Mouse (Mus musculus): ENCODE data around the gene Ankle1.

Gene Ankle1

DNA sequence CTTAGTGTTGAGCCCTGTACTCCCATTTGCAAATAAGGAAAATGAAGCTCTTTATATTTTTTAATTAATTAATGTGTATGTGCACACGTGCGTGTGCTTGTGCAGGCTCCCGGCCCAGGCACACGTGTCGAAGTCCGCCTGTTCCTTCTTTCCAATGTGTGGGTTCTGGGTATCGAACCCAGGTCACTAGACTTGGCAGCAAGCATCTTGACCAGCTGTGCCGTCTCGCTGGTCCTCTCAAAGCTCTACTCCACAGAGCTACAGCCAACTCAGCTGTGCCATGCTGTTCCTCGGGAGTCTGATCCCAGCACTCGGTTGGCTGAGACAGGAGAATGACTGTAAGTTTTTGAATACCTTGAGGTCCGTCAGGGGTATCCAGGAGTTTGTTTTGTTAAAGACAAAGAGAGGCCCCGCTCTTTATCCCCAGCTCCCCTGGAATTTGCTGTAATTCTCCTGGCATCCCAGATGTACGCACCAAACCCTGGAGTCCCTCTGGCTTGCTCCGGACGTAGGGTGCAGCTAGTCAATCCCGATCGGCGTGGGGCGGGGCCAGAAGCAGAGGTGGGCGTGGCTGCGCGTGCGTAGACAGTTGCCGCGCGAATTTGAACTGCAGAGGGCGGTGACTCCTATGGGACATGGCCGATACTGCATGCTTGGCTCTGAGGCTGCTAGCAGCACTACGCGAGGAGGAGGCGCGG is at the start of gene Ankle1:
Gene Ankle1, plus strand, starts transcription at position 610 of the 698 bp plus-strand sequence.
- peak; percentile 95 for DNase-seq (ENCODE audit: low read depth, low spot score)
- Histone ChIP-seq H3K36me3 (ENCODE audit: control insufficient read depth, insufficient read depth, low read length, poor library complexity, severe bottlenecking) (no peaks in the 10 kb centered on the region), H3K27me3 (ENCODE audit: control insufficient read depth, insufficient read depth, low read length, poor library complexity, severe bottlenecking) (no peaks in the 10 kb centered on the region)

- no peak for DNase-seq (ENCODE audit: low read depth, low spot score)
- H3K36me3 ChIP-seq (ENCODE audit: control insufficient read depth, insufficient read depth, low read length, poor library complexity, severe bottlenecking), result peaks cover 10% of the 10 kb centered on the region
- no peaks in the 10 kb centered on the region for H3K27me3 ChIP-seq (ENCODE audit: control insufficient read depth, insufficient read depth, low read length, poor library complexity, severe bottlenecking)
These were observed 47.8 kb upstream of the Ankle1 start for GRCm38 (mm10) chr8:71358026-71358425.

DNA sequence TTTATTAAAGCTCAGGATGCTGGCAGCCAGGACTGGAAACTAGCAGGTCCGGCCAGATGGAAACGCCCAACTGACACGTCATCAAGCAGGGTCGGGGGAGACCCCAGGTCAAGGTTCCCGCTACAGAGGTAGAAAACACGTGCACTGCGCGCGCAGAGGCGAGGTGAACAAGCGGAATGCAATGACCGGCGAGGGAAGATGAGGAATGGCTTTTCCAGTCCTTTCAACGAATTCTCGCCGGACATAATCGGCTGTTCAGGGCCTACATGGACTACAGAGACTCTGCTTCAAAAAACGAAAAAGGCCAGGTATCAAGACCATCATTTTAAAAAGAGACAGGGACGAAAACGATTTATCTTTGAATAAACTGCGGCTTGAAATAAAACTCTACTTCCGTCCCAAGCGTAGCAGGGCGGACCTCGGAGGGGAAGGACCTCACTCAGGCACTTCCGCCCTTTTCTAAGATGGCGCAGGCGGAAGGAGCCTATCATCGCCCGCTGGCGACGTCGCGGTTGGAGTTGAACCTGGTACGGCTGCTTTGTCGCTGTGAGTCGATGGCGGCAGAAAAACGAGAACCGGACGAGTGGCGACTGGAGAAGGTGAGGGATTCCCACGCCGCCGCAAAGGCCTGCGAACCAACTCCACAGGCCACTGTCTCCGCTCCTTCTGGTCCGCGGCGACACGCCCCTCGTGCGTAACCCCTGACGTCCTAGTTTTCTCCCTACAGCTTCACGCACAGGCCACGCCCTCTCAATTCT is 38.9 kb upstream of the Ankle1 start, which contains the start of gene Use1:
Gene Use1, plus strand, starts transcription at position 78 of the 758 bp plus-strand sequence.
- H3K36me3 ChIP-seq (ENCODE audit: control insufficient read depth, insufficient read depth, low read length, poor library complexity, severe bottlenecking), result no peaks in the 10 kb centered on the region; the same call in none of the 2 replicates
- peak; percentile 94 for DNase-seq (ENCODE audit: low read depth, low spot score)
- no peaks in the 10 kb centered on the region for H3K27me3 ChIP-seq (ENCODE audit: control insufficient read depth, insufficient read depth, low read length, poor library complexity, severe bottlenecking)

DNA sequence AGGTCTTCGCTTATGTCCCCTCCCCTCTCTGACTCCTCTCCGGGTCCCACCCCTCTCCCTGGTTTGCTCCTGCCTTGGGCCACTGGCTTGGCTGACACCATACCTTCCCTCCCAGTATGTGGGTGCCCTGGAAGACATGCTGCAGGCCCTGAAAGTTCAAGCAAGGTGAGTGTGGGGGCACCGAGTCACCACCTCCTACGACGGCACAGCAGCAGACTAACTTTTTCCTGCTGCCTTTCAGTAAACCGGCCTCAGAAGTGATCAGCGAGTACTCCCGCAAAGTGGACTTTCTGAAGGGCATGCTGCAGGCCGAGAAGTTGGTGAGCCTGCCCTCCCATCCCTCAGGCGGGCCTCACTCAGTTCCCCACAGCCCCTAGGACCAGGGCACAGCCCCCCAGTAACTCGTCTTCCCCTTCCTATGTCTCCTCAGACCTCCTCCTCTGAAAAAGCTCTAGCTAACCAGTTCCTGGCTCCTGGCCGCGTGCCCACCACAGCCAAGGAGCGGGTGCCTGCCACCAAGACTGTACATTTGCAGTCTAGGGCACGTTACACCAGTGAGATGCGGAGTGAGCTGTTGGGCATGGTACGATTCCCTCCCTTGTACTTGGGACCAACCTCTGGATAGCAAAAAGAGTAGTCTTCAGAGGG is 38.2 kb upstream of the Ankle1 start:
- H3K36me3 ChIP-seq (ENCODE audit: control insufficient read depth, insufficient read depth, low read length, poor library complexity, severe bottlenecking), result no peaks in the 10 kb centered on the region; the same call in none of the 2 replicates
- H3K27me3 ChIP-seq (ENCODE audit: control insufficient read depth, insufficient read depth, low read length, poor library complexity, severe bottlenecking), result no peaks in the 10 kb centered on the region
- no peak for DNase-seq (ENCODE audit: low read depth, low spot score)

- H3K36me3 ChIP-seq (ENCODE audit: control insufficient read depth, insufficient read depth, low read length, poor library complexity, severe bottlenecking), result no peaks in the 10 kb centered on the region; the same call in none of the 2 replicates
- H3K27me3 ChIP-seq (ENCODE audit: control insufficient read depth, insufficient read depth, low read length, poor library complexity, severe bottlenecking), result no peaks in the 10 kb centered on the region
- DNase-seq (ENCODE audit: low read depth, low spot score), result no peak
These were observed 37.4 kb upstream of the Ankle1 start for GRCm38 (mm10) chr8:71368366-71368765.

DNA sequence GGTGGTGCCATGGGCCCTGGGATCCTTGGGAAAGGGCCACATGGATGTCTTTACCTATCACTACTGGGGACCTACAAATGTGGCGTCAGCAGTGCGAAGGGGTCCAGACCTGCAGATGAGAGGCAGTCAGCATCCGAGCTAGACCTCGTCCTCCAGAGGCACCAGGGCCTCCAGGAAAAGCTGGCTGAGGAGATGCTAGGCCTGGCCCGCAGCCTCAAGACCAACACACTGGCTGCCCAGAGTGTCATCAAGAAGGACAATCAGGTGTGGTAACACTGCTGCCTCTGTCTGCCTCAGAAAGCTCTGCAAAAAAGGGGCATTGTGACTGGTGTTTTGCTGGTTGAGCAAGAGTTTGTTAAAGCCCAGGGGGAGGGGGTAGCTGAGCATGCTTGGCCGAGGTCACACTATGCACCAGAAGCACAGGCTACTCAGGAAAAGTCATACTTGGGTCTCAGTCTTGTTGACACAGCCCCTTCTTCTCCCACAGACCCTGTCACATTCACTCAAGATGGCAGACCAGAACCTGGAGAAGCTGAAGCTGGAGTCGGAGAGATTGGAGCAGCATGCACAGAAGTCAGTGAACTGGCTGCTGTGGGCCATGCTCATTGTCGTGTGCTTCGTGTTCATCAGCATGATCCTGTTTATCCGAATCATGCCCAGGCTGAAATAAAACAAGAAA is 36.6 kb upstream of the Ankle1 start:
- no peak for DNase-seq (ENCODE audit: low read depth, low spot score)
- Histone ChIP-seq H3K27me3 (ENCODE audit: control insufficient read depth, insufficient read depth, low read length, poor library complexity, severe bottlenecking) (no peaks in the 10 kb centered on the region), H3K36me3 (ENCODE audit: control insufficient read depth, insufficient read depth, low read length, poor library complexity, severe bottlenecking) (no peaks in the 10 kb centered on the region; the same call in none of the 2 replicates)

- Histone ChIP-seq H3K36me3 (ENCODE audit: control insufficient read depth, insufficient read depth, low read length, poor library complexity, severe bottlenecking) (no peaks in the 10 kb centered on the region; the same call in none of the 2 replicates), H3K27me3 (ENCODE audit: control insufficient read depth, insufficient read depth, low read length, poor library complexity, severe bottlenecking) (no peaks in the 10 kb centered on the region)
- no peak for DNase-seq (ENCODE audit: low read depth, low spot score)
These were observed 35.0 kb upstream of the Ankle1 start for GRCm38 (mm10) chr8:71370711-71371235.

DNA sequence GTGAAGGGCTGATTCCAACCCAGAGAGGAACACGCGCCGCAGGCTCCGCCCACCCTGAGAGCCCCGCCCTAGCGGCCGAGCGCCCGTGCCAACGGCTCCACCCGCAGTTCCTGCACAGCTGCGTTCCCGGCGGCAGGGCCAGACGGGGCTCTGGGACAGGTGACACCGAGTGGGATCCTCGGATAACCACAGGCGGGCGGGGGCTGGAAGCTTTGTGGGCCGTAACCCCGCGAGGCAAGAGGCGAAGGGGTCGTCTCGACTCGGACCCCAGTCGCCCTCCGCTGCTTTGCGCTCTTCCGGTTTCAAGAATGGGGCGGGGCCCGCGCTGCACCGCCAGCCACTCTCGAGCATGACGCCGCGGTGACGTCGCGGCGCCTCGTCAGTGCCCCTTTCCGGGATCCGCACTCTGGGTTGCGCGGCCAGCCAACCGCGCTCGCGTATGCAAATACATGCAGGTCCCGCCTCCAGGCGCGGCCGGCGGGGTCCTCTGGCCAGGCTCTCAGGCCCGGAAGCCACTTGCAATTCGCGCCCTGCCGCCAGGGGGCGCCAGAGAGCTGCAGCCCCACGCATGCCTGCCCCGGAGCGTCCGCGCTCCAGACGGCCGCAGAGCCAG is 34.5 kb upstream of the Ankle1 start, which contains the start of gene Ocel1:
Gene Ocel1, plus strand, starts transcription at position 63 of the 613 bp plus-strand sequence.
- DNase-seq (ENCODE audit: low read depth, low spot score), result peak; percentile 99
- Histone ChIP-seq H3K36me3 (ENCODE audit: control insufficient read depth, insufficient read depth, low read length, poor library complexity, severe bottlenecking) (no peaks in the 10 kb centered on the region; the same call in none of the 2 replicates), H3K27me3 (ENCODE audit: control insufficient read depth, insufficient read depth, low read length, poor library complexity, severe bottlenecking) (no peaks in the 10 kb centered on the region)

- DNase-seq (ENCODE audit: low read depth, low spot score), result no peak
These were observed 33.4 kb upstream of the Ankle1 start for GRCm38 (mm10) chr8:71372427-71372826.

GRCm38 (mm10) chr8:71373000-71373399 is 32.8 kb upstream of the Ankle1 start:
- no peak for DNase-seq (ENCODE audit: low read depth, low spot score)
- Histone ChIP-seq H3K27me3 (ENCODE audit: control insufficient read depth, insufficient read depth, low read length, poor library complexity, severe bottlenecking) (no peaks in the 10 kb centered on the region), H3K36me3 (ENCODE audit: control insufficient read depth, insufficient read depth, low read length, poor library complexity, severe bottlenecking) (no peaks in the 10 kb centered on the region; the same call in none of the 2 replicates)

More at GRCm38 (mm10) chr8:71372427-71372826, 33.4 kb upstream of the Ankle1 start:
- no peaks in the 10 kb centered on the region; the same call in none of the 2 replicates for H3K36me3 ChIP-seq (ENCODE audit: control insufficient read depth, insufficient read depth, low read length, poor library complexity, severe bottlenecking)
- no peaks in the 10 kb centered on the region for H3K27me3 ChIP-seq (ENCODE audit: control insufficient read depth, insufficient read depth, low read length, poor library complexity, severe bottlenecking)

GRCm38 (mm10) chr8:71374616-71375206 is 31.1 kb upstream of the Ankle1 start:
- peak; percentile 26 for DNase-seq (ENCODE audit: low read depth, low spot score)

DNA sequence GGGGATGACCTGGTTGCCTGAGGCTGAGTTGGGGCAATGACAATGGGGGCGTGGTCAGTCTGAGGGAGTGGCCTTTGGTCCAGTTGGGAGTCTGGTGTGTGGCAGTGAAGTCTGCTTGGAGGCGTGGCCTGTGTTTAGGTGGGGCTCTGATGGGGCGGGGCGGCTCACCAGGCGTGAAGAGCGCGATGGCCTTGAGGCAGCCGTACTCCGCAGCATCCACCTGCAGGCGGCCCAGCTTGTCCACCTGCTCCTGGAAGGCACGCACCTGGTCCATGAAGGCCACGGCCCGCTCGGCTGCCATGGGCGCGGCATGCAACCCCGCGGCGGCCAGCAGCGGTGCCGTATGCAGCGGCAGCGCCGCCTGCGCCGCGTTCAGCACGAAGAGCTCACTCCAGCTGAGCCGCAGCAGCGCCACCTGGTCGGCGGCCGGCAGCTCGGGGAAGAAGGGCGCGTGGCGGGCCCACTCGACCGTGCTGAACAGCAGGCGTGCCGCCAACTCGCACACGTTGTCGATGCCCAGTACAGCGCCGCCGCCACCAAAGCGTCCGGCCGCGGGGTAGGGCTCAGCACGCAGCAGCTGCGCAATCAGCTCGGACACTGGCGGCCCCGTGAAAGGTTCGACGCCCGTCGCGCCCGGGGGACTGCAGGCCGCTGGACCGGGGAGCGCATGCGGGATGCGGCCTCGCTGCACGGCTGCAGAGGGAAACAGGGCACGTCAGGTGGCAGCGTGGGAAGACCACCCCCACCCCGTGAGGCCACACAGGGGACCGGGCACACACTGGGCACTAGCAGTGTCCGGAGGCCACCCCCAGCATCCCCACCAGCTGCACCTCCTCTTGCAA is 30.0 kb upstream of the Ankle1 start:
- Histone ChIP-seq H3K27me3 (ENCODE audit: control insufficient read depth, insufficient read depth, low read length, poor library complexity, severe bottlenecking) (no peaks in the 10 kb centered on the region), H3K36me3 (ENCODE audit: control insufficient read depth, insufficient read depth, low read length, poor library complexity, severe bottlenecking) (no peaks in the 10 kb centered on the region; the same call in 1 of the 2 replicates)
- peak; percentile 83 for DNase-seq (ENCODE audit: low read depth, low spot score)

More at GRCm38 (mm10) chr8:71374616-71375206, 31.1 kb upstream of the Ankle1 start:
- Histone ChIP-seq H3K27me3 (ENCODE audit: control insufficient read depth, insufficient read depth, low read length, poor library complexity, severe bottlenecking) (no peaks in the 10 kb centered on the region), H3K36me3 (ENCODE audit: control insufficient read depth, insufficient read depth, low read length, poor library complexity, severe bottlenecking) (no peaks in the 10 kb centered on the region; the same call in 1 of the 2 replicates)

Data from splenic B cell, adult 2 months (primary cell).